Mouse (Mus musculus) left cerebral cortex, adult 11 months (tissue): ENCODE results near the gene Cenpp.

Experiments
- DNase-seq: peaks from one replicate; pipeline ENCODE4 v3.0.0; 2022; ENCODE audit warnings: low spot score

Cenpp gene

DNA sequence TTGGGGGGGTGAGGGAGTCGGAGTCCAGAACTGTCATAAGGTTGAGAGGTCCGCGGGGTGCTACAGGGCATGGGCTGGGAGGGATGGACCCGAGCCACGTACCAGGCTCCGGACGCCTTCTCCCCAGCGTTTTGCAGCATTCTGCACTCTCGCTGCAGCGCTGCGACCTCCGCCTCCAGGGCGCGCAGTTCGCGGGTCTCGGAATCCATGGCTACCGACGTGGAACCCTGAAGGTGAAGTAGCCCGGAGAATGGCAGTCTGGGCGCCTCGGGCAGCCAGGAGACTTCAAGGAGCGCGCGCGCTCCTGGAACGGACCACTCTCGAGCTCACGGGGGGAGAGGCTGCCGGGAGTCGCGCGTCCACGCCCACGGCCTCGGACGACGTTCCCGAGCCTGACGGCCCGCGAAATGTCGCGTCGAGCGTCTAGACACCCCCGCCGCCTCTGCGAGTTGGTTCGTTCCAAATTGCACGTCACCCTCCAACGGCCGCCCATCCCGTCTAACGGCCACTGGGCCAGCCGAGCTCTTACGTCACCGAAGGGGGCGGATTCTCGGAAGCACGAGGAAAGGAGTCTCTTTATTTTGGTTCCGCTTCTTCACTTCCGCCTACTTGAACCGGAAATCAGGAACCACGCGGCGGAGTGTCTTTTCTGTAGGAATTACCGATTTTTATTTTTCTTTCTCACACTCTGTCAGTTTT, at the start of gene Cenpp, which contains the start of gene Nol8:
Gene Cenpp (minus strand): TSS at position 305 of the 699 bp plus-strand sequence.
Gene Nol8 (plus strand): TSS at position 598 of the 699 bp plus-strand sequence.
- DNase-seq, result peak; percentile 98

DNA sequence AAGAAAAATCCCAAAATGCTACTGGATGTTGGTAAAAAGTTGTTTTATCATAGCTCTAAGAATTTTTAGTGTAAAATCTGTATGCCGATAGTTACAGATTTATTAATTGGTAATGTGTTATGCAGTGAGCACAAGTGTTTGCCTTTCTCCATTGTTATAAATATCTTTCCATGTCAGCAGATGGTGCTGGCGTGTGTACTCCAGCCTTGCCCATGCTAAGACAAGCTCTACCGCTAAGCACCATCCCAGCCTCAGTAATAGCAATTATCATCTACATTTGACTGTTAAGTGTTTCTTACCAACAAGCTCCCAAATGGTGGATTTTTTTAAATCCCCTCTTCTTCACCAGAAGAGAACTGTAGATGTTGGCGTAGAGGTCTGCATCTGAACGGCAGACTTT, 38.5 kb upstream of the Cenpp start:
- DNase-seq, result no peak

DNA sequence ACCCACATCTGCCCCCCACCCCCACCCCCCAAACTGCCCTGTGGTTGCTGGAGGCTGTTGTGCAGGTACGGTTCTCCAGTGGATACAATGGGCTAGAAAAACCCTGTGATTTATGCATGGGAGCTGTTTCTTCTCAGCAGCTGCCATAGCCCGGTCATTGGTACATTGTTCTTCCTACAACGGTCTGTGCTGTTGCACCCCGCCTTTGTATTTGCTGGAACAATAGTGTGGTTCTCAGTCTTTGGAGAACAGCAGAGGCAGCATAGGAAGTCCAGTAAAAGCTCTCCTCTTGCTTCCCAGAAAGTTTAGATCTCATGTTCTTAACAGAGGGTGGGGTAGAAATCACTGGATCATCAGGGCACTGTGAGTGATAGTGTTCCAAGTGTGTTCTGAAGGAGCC, 31.7 kb upstream of the Cenpp start:
- DNase-seq, result peak; percentile 17

DNA sequence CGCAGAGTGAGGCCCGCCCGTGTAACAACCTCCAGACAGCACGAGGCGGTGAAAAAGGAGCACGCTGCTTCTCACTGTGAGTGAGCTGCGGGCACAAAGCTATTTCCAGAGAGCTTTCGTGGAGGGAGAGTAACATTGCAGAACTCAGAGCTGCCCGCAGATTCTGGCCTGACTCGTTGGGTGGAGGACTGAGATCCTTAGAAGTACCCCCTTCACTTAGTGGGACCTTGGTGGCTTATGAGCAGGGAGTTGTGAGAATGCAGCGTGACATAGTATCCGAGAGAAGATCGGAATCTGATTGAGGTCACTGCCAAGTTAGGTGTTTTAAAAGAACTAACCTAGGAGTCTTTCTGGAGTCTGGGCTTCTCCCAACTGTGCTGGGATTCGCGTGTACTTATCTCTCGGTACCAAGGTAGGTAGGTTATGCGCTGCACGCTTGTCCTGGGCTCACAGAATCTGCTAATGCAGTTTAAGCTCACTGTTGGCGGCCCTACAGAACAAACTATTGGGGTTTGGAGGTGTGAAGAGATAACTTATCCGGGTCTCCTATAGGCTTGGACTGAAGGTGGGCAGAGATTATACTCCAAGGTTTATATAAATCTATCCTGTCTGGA, 29.8 kb upstream of the Cenpp start:
- peak; percentile 11 for DNase-seq

DNA sequence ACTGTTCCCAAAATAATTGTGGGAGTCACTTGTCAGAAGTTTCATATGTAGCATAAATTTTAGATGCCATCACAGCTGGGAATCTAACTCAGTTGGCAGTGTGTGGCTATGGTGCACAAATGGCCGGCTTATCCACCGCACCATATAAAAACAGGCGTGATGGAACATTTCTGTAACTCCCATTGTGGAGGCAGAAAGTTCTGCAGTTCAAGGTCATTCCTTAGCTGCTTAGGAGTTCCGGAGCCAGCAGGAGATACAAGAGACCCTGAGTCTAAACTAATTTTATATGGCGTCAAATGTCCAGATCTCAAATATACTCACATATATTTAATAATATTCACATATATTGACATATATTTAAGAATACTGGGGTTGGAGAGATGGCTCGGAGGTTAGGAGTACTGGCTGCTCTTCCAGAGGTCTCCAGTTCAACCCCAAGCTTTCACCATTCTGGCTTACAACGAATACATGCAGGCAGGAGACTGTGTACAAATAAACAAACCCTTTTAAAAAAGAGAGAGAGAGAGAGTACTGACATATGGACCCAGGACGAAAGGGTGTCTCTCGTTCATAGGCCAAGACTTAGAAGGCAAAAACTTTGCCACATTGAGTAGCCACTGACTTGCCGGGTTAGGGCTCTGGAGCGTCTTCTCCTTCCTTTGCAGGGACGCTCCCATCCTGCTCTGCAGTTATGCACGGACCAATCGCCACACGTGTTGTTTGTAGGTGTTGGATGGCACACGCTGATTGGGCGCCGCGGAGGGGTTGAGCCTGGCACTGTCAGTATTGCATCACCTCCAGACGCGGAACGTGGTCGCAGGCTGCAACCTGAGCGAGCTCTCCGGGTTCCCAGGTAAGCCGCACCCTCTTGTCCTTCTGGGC, 29.0 kb upstream of the Cenpp start, which contains the start of gene Iars:
Gene Iars (plus strand): TSS at position 750 of the 882 bp plus-strand sequence.
- DNase-seq, result peak; percentile 99

DNA sequence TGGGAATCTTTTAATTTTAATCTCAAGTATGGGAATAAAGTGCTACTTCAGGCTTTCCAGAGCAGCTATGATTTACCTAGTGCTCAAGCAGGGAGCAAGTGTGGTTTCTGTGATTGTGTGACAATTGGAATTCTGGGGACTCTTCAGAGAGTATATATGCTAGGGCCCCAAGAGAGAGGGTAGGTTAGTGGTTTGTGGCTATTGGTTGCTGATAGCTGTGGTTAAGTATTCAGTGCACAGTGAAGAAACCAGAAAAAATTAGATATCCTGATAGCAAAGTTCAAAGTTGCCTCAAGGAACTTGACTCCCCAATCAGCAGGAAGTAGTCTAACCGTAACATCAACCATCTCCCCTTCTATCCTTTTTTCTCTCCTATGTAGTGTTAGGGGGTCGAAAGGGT, 25.2 kb upstream of the Cenpp start:
- DNase-seq, result no peak

DNA sequence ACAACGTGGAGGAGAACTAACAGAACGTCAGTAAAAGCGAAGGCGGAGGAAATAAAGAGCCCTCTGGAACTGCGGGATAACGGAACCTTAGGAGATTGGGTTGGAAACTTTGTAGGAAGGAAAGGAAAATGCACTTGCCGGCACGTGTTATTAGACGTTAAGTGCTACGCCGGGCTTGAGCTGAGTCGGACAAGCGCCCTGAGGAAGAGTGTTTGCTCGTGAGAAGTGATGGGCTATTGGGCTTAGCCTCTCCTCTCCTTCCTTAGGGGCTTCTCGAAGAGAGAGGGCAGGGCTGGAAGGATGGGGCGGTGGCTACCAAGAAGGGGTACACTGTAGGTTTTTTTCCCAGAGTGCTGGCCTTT, 576 bp upstream of the Cenpp start:
- DNase-seq, result no peak

DNA sequence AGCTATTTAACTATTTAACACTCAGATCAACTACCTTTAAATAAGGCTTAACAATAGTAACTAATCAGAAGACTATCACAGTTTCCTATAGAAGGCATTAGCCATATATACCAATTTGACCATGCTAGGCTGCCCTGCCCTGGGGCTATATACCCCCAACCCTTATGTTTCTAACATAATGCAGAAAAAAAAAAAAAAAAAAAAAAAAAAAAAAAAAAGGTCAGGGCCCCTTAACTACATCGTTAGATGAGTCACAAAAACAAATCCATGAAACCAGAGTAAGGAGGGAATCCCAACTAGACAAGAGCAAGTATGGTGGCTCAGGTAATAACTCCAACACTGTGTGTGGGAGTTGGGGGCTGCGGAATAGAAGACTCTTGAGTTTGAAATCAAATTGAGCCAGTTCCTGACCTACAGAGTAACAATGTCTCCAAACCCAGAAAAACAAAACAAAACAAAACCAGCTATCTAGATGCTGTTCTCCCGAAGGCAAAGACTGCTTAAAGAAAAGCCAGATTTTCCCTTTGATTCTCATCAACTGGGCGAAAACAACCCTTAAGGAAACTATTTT, 719 bp downstream of the Cenpp start:
- DNase-seq, result no peak

DNA sequence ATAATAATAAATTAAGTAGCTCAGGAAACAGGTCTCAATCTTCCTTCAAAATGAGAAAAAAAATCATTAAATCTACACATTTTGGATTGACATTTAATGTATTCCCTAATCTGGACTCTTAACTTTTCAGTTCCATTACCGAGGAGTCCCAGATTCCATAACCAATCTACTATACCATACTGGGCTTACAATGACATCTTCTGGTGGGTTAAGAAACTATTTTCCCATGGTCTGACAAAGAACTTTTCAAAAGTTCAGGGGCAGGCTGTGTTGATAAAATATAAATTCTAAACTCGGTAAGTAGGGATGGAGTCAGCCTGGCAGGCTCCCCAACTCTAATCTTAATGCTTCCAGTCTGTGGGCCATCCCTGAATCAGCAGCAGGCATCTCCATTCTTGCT, 1.4 kb downstream of the Cenpp start:
- no peak for DNase-seq

DNA sequence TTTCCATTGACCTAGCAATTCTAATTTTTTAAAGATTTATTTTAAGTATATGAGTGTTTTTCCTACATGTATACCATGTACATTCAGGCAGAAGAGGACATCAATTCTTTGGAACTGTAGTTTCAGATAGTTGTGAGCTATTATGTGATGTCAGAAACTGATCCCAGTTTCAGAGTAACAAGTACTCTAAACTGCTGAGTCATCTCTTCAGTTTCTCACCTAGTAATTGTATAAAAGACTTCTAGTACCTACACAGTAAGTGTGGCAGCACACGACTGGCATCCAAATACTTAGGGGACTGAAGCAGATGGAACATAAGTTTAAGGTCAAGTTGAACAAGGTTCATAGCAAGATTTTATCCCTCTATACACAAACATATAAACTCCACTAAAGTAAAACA, 6.6 kb downstream of the Cenpp start:
- no peak for DNase-seq

DNA sequence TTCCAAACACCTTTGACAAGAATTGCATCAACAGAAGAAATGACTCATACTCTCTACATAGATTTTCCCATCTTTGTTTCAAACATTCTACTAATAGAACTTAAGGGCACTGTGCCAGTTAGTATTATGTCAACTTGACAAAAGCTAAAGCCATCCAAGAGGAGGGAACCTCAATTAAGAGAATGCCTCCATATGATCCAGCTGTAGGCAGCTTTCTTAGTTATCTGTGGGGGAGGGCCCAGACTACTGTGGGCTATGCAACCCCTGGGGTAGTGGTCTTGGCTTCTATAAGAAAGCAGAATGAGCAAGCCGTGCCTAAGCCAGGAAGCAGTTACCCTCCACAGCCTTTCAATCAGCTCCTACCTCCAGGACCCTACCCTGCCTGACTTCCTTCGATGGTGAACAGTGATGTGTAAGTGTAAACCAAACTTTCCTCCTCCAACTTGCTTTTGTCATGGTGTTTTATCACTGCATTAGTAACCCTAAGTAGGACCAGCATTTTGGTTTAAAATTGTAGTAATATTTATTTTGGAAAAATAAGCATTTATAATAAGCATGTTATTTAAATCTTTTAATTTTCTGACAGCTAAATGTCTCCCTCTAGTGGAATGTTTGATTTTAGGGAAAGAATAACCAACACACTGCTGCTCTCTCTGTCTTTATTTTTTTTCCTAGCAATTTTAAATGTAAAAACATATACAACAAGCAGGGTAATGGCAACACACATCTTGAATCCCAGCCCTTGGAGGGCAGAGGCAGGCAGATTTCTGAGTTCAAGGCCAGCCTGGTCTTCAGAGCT, 7.7 kb downstream of the Cenpp start:
- DNase-seq, result peak; percentile 48

DNA sequence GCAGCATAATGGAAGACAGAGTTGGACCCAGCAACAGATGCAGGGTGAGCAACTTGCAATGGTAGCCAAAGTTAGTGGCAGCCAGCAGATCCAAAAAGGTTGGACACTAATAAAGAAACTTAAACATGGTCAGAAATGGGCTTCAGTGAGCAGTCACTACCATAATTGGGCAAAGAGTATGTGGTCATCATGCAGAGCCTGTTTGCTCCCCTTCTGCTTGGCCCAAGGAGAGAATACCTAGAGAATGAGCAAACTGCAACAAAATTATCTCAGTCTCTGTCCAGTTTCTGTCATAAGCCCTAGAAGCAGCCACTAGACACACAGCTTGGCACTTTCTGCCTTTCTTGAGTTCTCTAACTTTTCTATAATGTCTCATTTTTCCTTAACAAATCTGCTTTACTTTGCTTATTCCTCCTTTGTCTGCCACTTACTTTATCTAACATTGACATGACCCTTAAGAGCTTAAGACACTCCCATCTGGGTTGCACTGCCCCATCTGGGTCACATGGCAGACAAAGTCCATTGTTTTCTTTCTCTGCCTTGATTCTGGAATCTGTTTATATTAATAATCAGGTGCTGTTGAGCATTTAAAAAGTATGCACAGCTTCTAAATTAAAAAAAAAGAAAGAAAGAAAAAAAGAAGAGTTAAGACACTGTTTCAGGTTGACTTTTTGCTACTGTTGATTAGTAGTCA, 8.8 kb downstream of the Cenpp start:
- DNase-seq, result no peak

DNA sequence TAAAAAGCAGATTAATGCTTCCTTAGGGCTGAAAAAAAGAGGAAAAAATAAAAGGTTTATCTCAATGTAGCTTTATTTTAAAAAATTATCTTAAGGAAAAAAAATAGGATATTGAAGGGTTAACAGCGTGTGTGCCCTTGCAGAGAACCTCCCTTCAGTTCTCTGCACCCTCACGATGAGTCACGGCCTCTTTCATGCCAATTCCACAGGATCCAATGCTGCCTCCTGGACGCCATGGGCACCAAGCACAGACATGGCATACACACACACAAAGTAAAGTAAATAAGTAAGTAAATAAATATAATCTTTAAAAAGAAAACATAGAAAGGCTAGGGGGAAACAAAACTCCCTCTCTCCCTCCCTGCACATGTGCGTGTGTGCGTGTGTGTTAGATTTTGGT, 9.9 kb downstream of the Cenpp start:
- DNase-seq, result no peak

DNA sequence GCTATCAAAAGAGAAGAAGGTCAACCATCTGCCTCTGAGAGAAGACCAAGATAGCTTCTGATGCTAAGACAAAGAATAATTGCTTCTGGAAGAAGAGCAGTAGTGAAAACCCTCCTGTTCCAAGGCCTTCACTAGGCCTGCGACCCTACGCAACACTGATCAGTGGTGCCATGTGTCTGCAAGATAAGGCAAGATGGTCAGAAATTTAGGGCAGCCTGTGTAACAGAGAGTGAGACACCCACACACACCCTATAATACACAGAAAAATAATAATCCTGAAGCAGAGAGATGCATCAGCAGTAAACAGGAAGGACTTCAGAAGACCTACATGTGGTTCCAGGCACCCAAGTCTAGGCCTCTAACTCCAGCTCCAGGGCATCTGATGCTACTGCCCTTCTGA, 12.6 kb downstream of the Cenpp start:
- DNase-seq, result no peak

DNA sequence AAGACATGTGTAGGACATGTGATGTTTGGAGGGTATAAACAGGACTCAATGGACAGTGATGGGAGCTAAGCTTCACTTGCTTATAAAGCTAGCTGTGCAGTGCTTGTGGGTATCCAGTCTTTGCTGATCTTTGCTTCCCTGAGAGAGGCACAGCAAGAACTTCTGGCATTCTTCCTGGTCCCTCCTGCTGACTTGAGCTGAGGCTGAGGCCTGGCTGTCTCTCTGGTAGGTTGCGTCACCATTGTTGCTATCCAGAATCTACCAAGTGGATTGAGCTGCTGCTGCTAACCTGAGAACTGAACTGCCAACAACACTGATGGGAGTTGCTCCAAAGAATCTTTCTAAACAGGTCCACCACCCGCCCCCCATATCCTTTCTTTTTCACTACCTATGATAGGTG, 23.5 kb downstream of the Cenpp start:
- no peak for DNase-seq

DNA sequence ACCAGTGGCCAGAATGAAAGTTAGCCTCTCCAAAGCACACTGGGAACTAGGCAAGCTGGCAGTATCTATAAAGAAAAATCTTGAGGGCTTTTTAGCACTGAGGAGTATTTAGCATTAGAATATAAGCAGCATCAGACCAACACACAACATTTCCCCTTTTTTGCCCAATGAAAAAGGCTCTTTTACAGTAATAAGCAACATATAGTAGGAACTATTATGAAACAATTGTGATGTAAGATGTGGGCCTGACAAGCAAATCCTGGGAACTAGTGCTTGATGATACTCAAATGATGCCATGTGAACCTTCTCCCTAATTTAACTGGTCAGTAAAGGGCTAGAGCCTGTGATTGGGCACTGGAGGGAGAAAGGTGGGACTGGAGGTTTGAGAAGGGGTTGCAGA, 24.4 kb downstream of the Cenpp start:
- no peak for DNase-seq

DNA sequence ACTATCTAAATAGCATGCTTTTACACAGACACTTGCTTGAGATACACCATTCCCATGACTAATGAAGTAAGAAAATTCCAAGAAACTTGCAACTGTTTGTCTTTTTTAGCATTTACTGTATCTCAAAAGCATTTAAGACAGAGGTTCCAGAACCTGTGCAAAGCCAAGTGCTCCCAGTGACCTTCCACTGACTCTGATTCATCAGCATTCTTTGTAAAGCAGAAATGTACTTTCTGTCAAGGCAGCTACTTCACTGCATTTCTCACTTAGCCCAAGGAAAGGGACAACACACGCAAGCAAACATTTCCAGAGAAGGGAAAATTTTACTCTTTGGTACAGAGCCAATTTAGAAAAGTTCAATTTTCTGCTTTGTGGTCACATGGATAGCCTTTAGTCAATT, 29.4 kb downstream of the Cenpp start:
- no peak for DNase-seq

DNA sequence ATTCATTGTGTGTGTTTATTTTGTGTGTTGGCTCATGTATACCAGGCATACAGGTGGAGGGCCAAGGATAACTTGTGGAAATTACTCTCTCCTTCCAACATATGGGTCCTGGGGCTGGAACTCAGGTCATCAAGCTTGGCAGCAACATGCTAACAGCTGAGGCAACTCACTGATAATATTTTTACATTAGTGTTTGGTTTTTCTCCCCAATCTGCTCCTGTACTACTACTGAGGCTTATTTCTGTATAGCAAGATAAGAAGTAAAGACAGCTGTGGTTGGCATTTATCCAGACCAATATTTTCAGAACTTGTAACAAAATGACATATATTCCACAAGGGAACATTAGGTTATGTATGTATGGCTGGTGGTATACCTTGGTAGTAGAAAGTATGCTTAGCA, 34.2 kb downstream of the Cenpp start:
- DNase-seq, result no peak

DNA sequence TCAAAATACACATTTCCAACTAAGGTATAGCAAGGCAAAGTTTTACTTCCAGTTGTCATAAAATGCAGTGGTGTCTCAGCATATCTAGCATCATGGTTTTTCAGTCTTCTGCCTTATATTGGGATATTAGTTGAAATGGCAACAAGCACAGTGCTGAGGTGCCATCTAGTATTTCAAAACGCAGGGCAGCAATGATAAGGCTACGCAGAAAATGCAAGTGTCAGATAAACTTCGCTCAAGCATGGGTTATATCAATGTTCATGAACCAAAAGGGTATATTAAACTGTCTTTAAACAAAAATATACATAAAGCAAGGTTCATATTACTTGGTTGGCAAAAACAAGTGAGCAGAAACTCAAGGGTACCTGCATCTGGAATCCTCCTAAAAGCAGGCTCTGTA, 35.6 kb downstream of the Cenpp start:
- DNase-seq, result no peak

DNA sequence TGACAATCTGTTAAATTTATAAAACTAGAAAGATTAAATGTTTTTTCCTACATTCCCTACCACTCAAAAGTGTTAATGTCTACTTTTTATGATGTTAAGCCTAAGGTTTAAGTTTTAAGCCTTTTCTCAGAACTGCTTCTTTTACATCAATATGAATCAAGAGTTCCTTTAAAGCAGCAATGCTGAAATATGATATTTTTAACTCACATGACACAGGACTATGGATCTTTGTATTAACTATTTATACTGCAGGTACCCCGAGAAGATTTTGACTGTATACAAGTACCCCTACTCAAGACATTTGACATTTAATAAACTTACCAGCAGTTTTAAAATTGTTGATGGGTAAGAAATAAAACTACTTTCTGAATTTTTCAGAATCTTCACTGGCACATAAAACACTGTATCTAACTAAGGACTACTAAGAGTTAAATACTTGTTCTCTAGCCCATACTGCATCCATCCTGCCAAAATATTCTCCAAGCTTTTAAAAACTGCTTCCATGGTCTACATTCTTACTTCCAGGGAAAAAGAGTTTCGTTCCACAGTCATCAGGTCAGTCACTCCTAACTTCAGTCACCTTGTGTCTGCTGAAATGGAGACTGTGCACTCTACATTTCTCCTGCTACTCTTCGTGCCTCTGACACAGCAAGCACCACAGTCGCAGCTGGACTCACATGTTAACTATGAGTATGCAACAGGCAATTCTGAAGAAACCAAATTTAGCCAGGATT, 43.8 kb downstream of the Cenpp start:
- no peak for DNase-seq
